Mouse (Mus musculus): Measurements from ENCODE around the gene Brd3. TPM values are rescaled to one million over a fixed set of nuclear protein-coding genes. Genes with fewer than 3 reads are reported as not detected.
"Not testable (repeated sequence)": the region's sequence is repeated elsewhere in the genome, so short reads cannot be mapped to it uniquely, and the experiment has no call there.

Gene Brd3
- 134 and 147 TPM in 2 replicates for polyA plus RNA-seq (2014; fragmentation: Nextera tagmentation; extraction: Ambion mirVana)

GRCm38 (mm10) chr2:27507562-27507961 lies at the start of gene Brd3:
Gene Brd3 (minus strand): TSS chr2:27507662.
- Histone ChIP-seq H3K4me1 (ENCODE audit: control insufficient read depth, insufficient read depth, low read length) (peaks cover 15% of the 10 kb centered on the region), H3K4me3 (ENCODE audit: low read length) (no peak within 1 kb of the TSS), H3K27me3 (ENCODE audit: control insufficient read depth, insufficient read depth, low read length) (no peaks in the 10 kb centered on the region), H3K36me3 (ENCODE audit: control insufficient read depth, insufficient read depth, low read length) (no peaks in the 10 kb centered on the region), H3K9me3 (ENCODE audit: control insufficient read depth, low read length) (no peaks in the 10 kb centered on the region), H3K27ac (ENCODE audit: low read depth, low read length) (no peak within 1 kb of the TSS), H3K9ac (ENCODE audit: low read depth, low read length) (no peak within 1 kb of the TSS), H3K4me2 (replicated peaks; ENCODE audit: low read depth, low read length) (no peak within 1 kb of the TSS)
- no peak for ATAC-seq (ENCODE audit: low FRiP score, low TSS enrichment)
- WGBS: 62% methylated on average over 4 of the region's 4 CpGs

- 87% methylated on average over 6 of the region's 6 CpGs for WGBS
- Histone ChIP-seq H3K36me3 (ENCODE audit: control insufficient read depth, insufficient read depth, low read length) (no peaks in the 10 kb centered on the region), H3K9ac (ENCODE audit: low read depth, low read length) (no peak overlapping the region), H3K4me2 (replicated peaks; ENCODE audit: low read depth, low read length) (no peak overlapping the region), H3K4me1 (ENCODE audit: control insufficient read depth, insufficient read depth, low read length) (no peaks in the 10 kb centered on the region), H3K27me3 (ENCODE audit: control insufficient read depth, insufficient read depth, low read length) (no peaks in the 10 kb centered on the region), H3K9me3 (ENCODE audit: control insufficient read depth, low read length) (no peaks in the 10 kb centered on the region), H3K4me3 (ENCODE audit: low read length) (no peak overlapping the region), H3K27ac (ENCODE audit: low read depth, low read length) (no peak overlapping the region)
- no peak for ATAC-seq (ENCODE audit: low FRiP score, low TSS enrichment)
Observed at GRCm38 (mm10) chr2:27556921-27557320, 49.5 kb upstream of the Brd3 start.

- no peaks in the 10 kb centered on the region for H3K36me3 ChIP-seq (ENCODE audit: control insufficient read depth, insufficient read depth, low read length)
- H3K9me3 ChIP-seq (ENCODE audit: control insufficient read depth, low read length): no peaks in the 10 kb centered on the region
- no peak overlapping the region for H3K27ac ChIP-seq (ENCODE audit: low read depth, low read length)
- 63% methylated on average over 9 of the region's 9 CpGs for WGBS
- H3K9ac ChIP-seq (ENCODE audit: low read depth, low read length): no peak overlapping the region
- H3K27me3 ChIP-seq (ENCODE audit: control insufficient read depth, insufficient read depth, low read length): no peaks in the 10 kb centered on the region
- H3K4me1 ChIP-seq (ENCODE audit: control insufficient read depth, insufficient read depth, low read length): no peaks in the 10 kb centered on the region
- H3K4me3 ChIP-seq (ENCODE audit: low read length): no peak overlapping the region
- no peak overlapping the region for H3K4me2 ChIP-seq (replicated peaks; ENCODE audit: low read depth, low read length)
- 0 out of 2 replicates have a peak, but pooled peaks have one; percentile 28 for ATAC-seq (ENCODE audit: low FRiP score, low TSS enrichment)
Observed at GRCm38 (mm10) chr2:27554308-27554707, 46.8 kb upstream of the Brd3 start.

GRCm38 (mm10) chr2:27552620-27553287 lies 45.3 kb upstream of the Brd3 start:
- no peaks in the 10 kb centered on the region for H3K27me3 ChIP-seq (ENCODE audit: control insufficient read depth, insufficient read depth, low read length)
- 0 out of 2 replicates have a peak, but pooled peaks cover 4% of the 10 kb centered on the region for H3K9me3 ChIP-seq (ENCODE audit: control insufficient read depth, low read length)
- WGBS: 18% methylated on average over 7 of the region's 7 CpGs
- H3K9ac ChIP-seq (ENCODE audit: low read depth, low read length): no peak overlapping the region
- H3K4me1 ChIP-seq (ENCODE audit: control insufficient read depth, insufficient read depth, low read length): no peaks in the 10 kb centered on the region
- no peak overlapping the region for H3K4me2 ChIP-seq (replicated peaks; ENCODE audit: low read depth, low read length)
- H3K4me3 ChIP-seq (ENCODE audit: low read length): no peak overlapping the region
- H3K27ac ChIP-seq (ENCODE audit: low read depth, low read length): no peak overlapping the region
- H3K36me3 ChIP-seq (ENCODE audit: control insufficient read depth, insufficient read depth, low read length): no peaks in the 10 kb centered on the region
- ATAC-seq (ENCODE audit: low FRiP score, low TSS enrichment): no peak; the same call in 1 of the 2 replicates

GRCm38 (mm10) chr2:27548664-27549369 lies 41.4 kb upstream of the Brd3 start:
- ATAC-seq (ENCODE audit: low FRiP score, low TSS enrichment): no peak
- no peak overlapping the region for H3K4me2 ChIP-seq (replicated peaks; ENCODE audit: low read depth, low read length)
- 0 out of 2 replicates have a peak, but pooled peaks cover 4% of the 10 kb centered on the region for H3K9me3 ChIP-seq (ENCODE audit: control insufficient read depth, low read length)
- H3K27ac ChIP-seq (ENCODE audit: low read depth, low read length): no peak overlapping the region
- H3K9ac ChIP-seq (ENCODE audit: low read depth, low read length): no peak overlapping the region
- H3K36me3 ChIP-seq (ENCODE audit: control insufficient read depth, insufficient read depth, low read length): no peaks in the 10 kb centered on the region
- no peak overlapping the region for H3K4me3 ChIP-seq (ENCODE audit: low read length)
- H3K27me3 ChIP-seq (ENCODE audit: control insufficient read depth, insufficient read depth, low read length): no peaks in the 10 kb centered on the region
- H3K4me1 ChIP-seq (ENCODE audit: control insufficient read depth, insufficient read depth, low read length): no peaks in the 10 kb centered on the region
- 71% methylated on average over 1 of the region's 1 CpGs for WGBS

- H3K36me3 ChIP-seq (ENCODE audit: control insufficient read depth, insufficient read depth, low read length): no peaks in the 10 kb centered on the region
- H3K27me3 ChIP-seq (ENCODE audit: control insufficient read depth, insufficient read depth, low read length): no peaks in the 10 kb centered on the region
- no peak overlapping the region for H3K27ac ChIP-seq (ENCODE audit: low read depth, low read length)
- WGBS: 93% methylated on average over 2 of the region's 2 CpGs
- 0 out of 2 replicates have a peak, but pooled peaks cover 4% of the 10 kb centered on the region for H3K9me3 ChIP-seq (ENCODE audit: control insufficient read depth, low read length)
- ATAC-seq (ENCODE audit: low FRiP score, low TSS enrichment): no peak
- H3K4me1 ChIP-seq (ENCODE audit: control insufficient read depth, insufficient read depth, low read length): no peaks in the 10 kb centered on the region
- H3K4me2 ChIP-seq (replicated peaks; ENCODE audit: low read depth, low read length): no peak overlapping the region
- no peak overlapping the region for H3K9ac ChIP-seq (ENCODE audit: low read depth, low read length)
- H3K4me3 ChIP-seq (ENCODE audit: low read length): no peak overlapping the region
Observed at GRCm38 (mm10) chr2:27547986-27548385, 40.5 kb upstream of the Brd3 start.

GRCm38 (mm10) chr2:27547326-27547725 lies 39.9 kb upstream of the Brd3 start:
- no peaks in the 10 kb centered on the region for H3K27me3 ChIP-seq (ENCODE audit: control insufficient read depth, insufficient read depth, low read length)
- no peaks in the 10 kb centered on the region for H3K36me3 ChIP-seq (ENCODE audit: control insufficient read depth, insufficient read depth, low read length)
- no peak overlapping the region for H3K4me3 ChIP-seq (ENCODE audit: low read length)
- 0 out of 2 replicates have a peak, but pooled peaks cover 4% of the 10 kb centered on the region for H3K9me3 ChIP-seq (ENCODE audit: control insufficient read depth, low read length)
- H3K27ac ChIP-seq (ENCODE audit: low read depth, low read length): no peak overlapping the region
- no peak for ATAC-seq (ENCODE audit: low FRiP score, low TSS enrichment)
- no peaks in the 10 kb centered on the region for H3K4me1 ChIP-seq (ENCODE audit: control insufficient read depth, insufficient read depth, low read length)
- H3K4me2 ChIP-seq (replicated peaks; ENCODE audit: low read depth, low read length): no peak overlapping the region
- no peak overlapping the region for H3K9ac ChIP-seq (ENCODE audit: low read depth, low read length)
- WGBS: 45% methylated on average over 1 of the region's 1 CpGs

- not testable (repeated sequence) for H3K9me3 ChIP-seq (ENCODE audit: control insufficient read depth, low read length); ATAC-seq (ENCODE audit: low FRiP score, low TSS enrichment); H3K4me2 ChIP-seq (replicated peaks; ENCODE audit: low read depth, low read length); H3K36me3 ChIP-seq (ENCODE audit: control insufficient read depth, insufficient read depth, low read length); H3K4me1 ChIP-seq (ENCODE audit: control insufficient read depth, insufficient read depth, low read length); H3K27ac ChIP-seq (ENCODE audit: low read depth, low read length); H3K4me3 ChIP-seq (ENCODE audit: low read length); H3K9ac ChIP-seq (ENCODE audit: low read depth, low read length); H3K27me3 ChIP-seq (ENCODE audit: control insufficient read depth, insufficient read depth, low read length)
- WGBS: 97% methylated on average over 8 of the region's 8 CpGs
Observed at GRCm38 (mm10) chr2:27546041-27546440, 38.6 kb upstream of the Brd3 start.

GRCm38 (mm10) chr2:27545517-27545916 lies 38.1 kb upstream of the Brd3 start:
- H3K4me2 ChIP-seq (replicated peaks; ENCODE audit: low read depth, low read length); H3K27me3 ChIP-seq (ENCODE audit: control insufficient read depth, insufficient read depth, low read length); H3K4me3 ChIP-seq (ENCODE audit: low read length); H3K27ac ChIP-seq (ENCODE audit: low read depth, low read length); H3K4me1 ChIP-seq (ENCODE audit: control insufficient read depth, insufficient read depth, low read length); ATAC-seq (ENCODE audit: low FRiP score, low TSS enrichment); H3K9ac ChIP-seq (ENCODE audit: low read depth, low read length); H3K36me3 ChIP-seq (ENCODE audit: control insufficient read depth, insufficient read depth, low read length); H3K9me3 ChIP-seq (ENCODE audit: control insufficient read depth, low read length): not testable (repeated sequence)
- 75% methylated on average over 3 of the region's 3 CpGs for WGBS

Measured in kidney, embryonic 14.5 days (tissue).